Mouse (Mus musculus) embryonic facial prominence, embryonic 11.5 days (tissue): ENCODE results near the gene Rcor1. TPM values are rescaled to one million over a fixed set of nuclear protein-coding genes. Genes with fewer than 3 reads are reported as not detected.

Experiments used
- ATAC-seq: fragments of 200-750 bp; cut with Nextera tagmentation; replicated peaks from 2 replicates; pipeline ENCODE4 v1.8.0; 2017; ENCODE audit warnings: low read depth; ENCODE audit not compliant: insufficient number of reproducible peaks, low FRiP score, low TSS enrichment
- DNase-seq: peaks from one replicate; pipeline ENCODE4 v3.0.0-alpha.2; 2015; ENCODE audit warnings: low spot score
- H3K27ac ChIP-seq: fragments of 300-500 bp; sonication (generic); replicated peaks from 2 replicates; pipeline ENCODE4 v1.5.1; 2014; ENCODE audit warnings: mild to moderate bottlenecking, low read depth, low read length, control low read depth
- H3K27me3 ChIP-seq: fragments of 300-500 bp; sonication (generic); 2 replicates; pipeline ENCODE4 v1.6.1; 2014; ENCODE audit warnings: mild to moderate bottlenecking, low read length, moderate library complexity, mixed read lengths; ENCODE audit not compliant: control insufficient read depth, insufficient read depth
- H3K36me3 ChIP-seq: fragments of 300-500 bp; sonication (generic); replicated peaks from 2 replicates; pipeline ENCODE4 v1.6.1; 2014; ENCODE audit warnings: low read depth, mild to moderate bottlenecking, low read length, moderate library complexity, mixed read lengths; ENCODE audit not compliant: control insufficient read depth, insufficient read depth
- H3K4me1 ChIP-seq: fragments of 300-500 bp; sonication (generic); 2 replicates; pipeline ENCODE4 v1.6.1; 2014; ENCODE audit warnings: low read length, mixed read lengths; ENCODE audit not compliant: control insufficient read depth, insufficient read depth
- H3K4me2 ChIP-seq: fragments of 300-500 bp; sonication (generic); 2 replicates; pipeline ENCODE4 v1.6.1; 2014; ENCODE audit warnings: low read depth, mild to moderate bottlenecking, control low read depth, low read length, moderate library complexity
- H3K4me3 ChIP-seq: fragments of 300-500 bp; sonication (generic); 2 replicates; pipeline ENCODE4 v1.5.1; 2014; ENCODE audit warnings: low read depth, low read length, control low read depth
- H3K9ac ChIP-seq: fragments of 300-500 bp; sonication (generic); replicated peaks from 2 replicates; pipeline ENCODE4 v1.6.1; 2014; ENCODE audit warnings: mild to moderate bottlenecking, control low read depth, low read length
- H3K9me3 ChIP-seq: fragments of 300-500 bp; sonication (generic); replicated peaks from 2 replicates; pipeline ENCODE4 v1.6.1; 2016; ENCODE audit warnings: mild to moderate bottlenecking, low read length, inconsistent platforms, mixed read lengths; ENCODE audit not compliant: control insufficient read depth
- WGBS: fragments of 180-500 bp; shearing (Covaris S2); extraction: QIAGEN DNeasy Blood & Tissue Kit; methylation state at CpG from one replicate; pipeline ENCODE4 v1.1.7; 2014; 5-methylcytosine and 5-hydroxymethylcytosine counted together
- polyA plus RNA-seq: library from polyadenylated mRNA; unstranded; fragments of >200 nt; fragmentation: Nextera tagmentation; extraction: Ambion mirVana; gene quantifications from 2 replicates; pipeline ENCODE4 v1.2.1, GENCODE M21; 2014

Gene Rcor1
- polyA plus RNA-seq, 1 experiment from 2014 or later, result 16.9 TPM

- no peak overlapping the region for H3K4me2 ChIP-seq
- H3K9me3 ChIP-seq, result no peaks in the 10 kb centered on the region
- no peaks in the 10 kb centered on the region for H3K36me3 ChIP-seq
- H3K27ac ChIP-seq, result no peak overlapping the region
- ATAC-seq (no peak), DNase-seq (no peak)
- H3K27me3 ChIP-seq, result no peaks in the 10 kb centered on the region
- H3K4me1 ChIP-seq, result no peaks in the 10 kb centered on the region
- WGBS, result 59% methylated on average over 11 of the region's 11 CpGs
- H3K9ac ChIP-seq, result no peak overlapping the region; the same call in 1 of the 2 replicates
- no peak overlapping the region for H3K4me3 ChIP-seq
Observed at GRCm38 (mm10) chr12:111008500-111009490, 30.4 kb upstream of the Rcor1 start.

GRCm38 (mm10) chr12:111009615-111010257 lies 29.4 kb upstream of the Rcor1 start:
- Histone ChIP-seq H3K9me3 (no peaks in the 10 kb centered on the region), H3K4me2 (no peak overlapping the region), H3K4me3 (no peak overlapping the region), H3K27ac (no peak overlapping the region), H3K9ac (no peak overlapping the region), H3K27me3 (no peaks in the 10 kb centered on the region), H3K36me3 (no peaks in the 10 kb centered on the region), H3K4me1 (no peaks in the 10 kb centered on the region)
- 73% methylated on average over 6 of the region's 6 CpGs for WGBS
- no peak for DNase-seq
- ATAC-seq, result no peak

GRCm38 (mm10) chr12:111016807-111017206 lies 22.3 kb upstream of the Rcor1 start:
- no peak overlapping the region for H3K4me3 ChIP-seq
- H3K9ac ChIP-seq, result no peak overlapping the region
- H3K9me3 ChIP-seq, result no peaks in the 10 kb centered on the region
- WGBS, result 75% methylated on average over 3 of the region's 3 CpGs
- H3K27me3 ChIP-seq, result no peaks in the 10 kb centered on the region
- no peaks in the 10 kb centered on the region for H3K36me3 ChIP-seq
- H3K4me1 ChIP-seq, result no peaks in the 10 kb centered on the region
- ATAC-seq (no peak), DNase-seq (no peak)
- no peak overlapping the region for H3K27ac ChIP-seq
- H3K4me2 ChIP-seq, result no peak overlapping the region

- H3K27ac ChIP-seq, result no peak overlapping the region
- DNase-seq (no peak), ATAC-seq (no peak)
- no peak overlapping the region for H3K9ac ChIP-seq
- H3K27me3 ChIP-seq, result no peaks in the 10 kb centered on the region
- H3K9me3 ChIP-seq, result no peaks in the 10 kb centered on the region
- no peaks in the 10 kb centered on the region for H3K36me3 ChIP-seq
- H3K4me1 ChIP-seq, result no peaks in the 10 kb centered on the region
- H3K4me3 ChIP-seq, result no peak overlapping the region
- H3K4me2 ChIP-seq, result no peak overlapping the region
- WGBS, result 94% methylated on average over 11 of the region's 11 CpGs
Observed at GRCm38 (mm10) chr12:111018068-111018467, 21.1 kb upstream of the Rcor1 start.

GRCm38 (mm10) chr12:111019086-111019485 lies 20.1 kb upstream of the Rcor1 start:
- H3K9me3 ChIP-seq, result no peaks in the 10 kb centered on the region
- no peaks in the 10 kb centered on the region for H3K36me3 ChIP-seq
- no peak overlapping the region for H3K9ac ChIP-seq
- ATAC-seq (no peak), DNase-seq (no peak)
- no peaks in the 10 kb centered on the region for H3K27me3 ChIP-seq
- H3K4me2 ChIP-seq, result no peak overlapping the region
- WGBS, result 91% methylated on average over 2 of the region's 2 CpGs
- no peak overlapping the region for H3K4me3 ChIP-seq
- H3K27ac ChIP-seq, result no peak overlapping the region
- H3K4me1 ChIP-seq, result no peaks in the 10 kb centered on the region

GRCm38 (mm10) chr12:111021138-111021537 lies 18.0 kb upstream of the Rcor1 start:
- Histone ChIP-seq H3K9me3 (no peaks in the 10 kb centered on the region), H3K9ac (no peak overlapping the region), H3K27me3 (no peaks in the 10 kb centered on the region), H3K36me3 (no peaks in the 10 kb centered on the region), H3K4me3 (no peak overlapping the region), H3K27ac (no peak overlapping the region), H3K4me2 (no peak overlapping the region), H3K4me1 (no peaks in the 10 kb centered on the region)
- ATAC-seq (no peak), DNase-seq (no peak)
- WGBS, result 19% methylated on average over 1 of the region's 1 CpGs

- H3K4me2 ChIP-seq, result no peak overlapping the region
- ATAC-seq (no peak), DNase-seq (no peak)
- no peaks in the 10 kb centered on the region for H3K4me1 ChIP-seq
- H3K27me3 ChIP-seq, result no peaks in the 10 kb centered on the region
- 62% methylated on average over 3 of the region's 3 CpGs for WGBS
- H3K9me3 ChIP-seq, result no peaks in the 10 kb centered on the region
- H3K9ac ChIP-seq, result no peak overlapping the region
- H3K27ac ChIP-seq, result no peak overlapping the region
- H3K4me3 ChIP-seq, result no peak overlapping the region
- H3K36me3 ChIP-seq, result no peaks in the 10 kb centered on the region
Observed at GRCm38 (mm10) chr12:111021577-111021976, 17.6 kb upstream of the Rcor1 start.
